Mouse (Mus musculus) olfactory bulb, adult 2 months (tissue): ENCODE data around the gene Helq.

Experiments
- CTCF ChIP-seq: fragments of 200-500 bp; IDR thresholded peaks from 2 replicates; pipeline ENCODE4 v1.5.1; 2012; ENCODE audit warnings: low read depth, mild to moderate bottlenecking, low read length, moderate library complexity; ENCODE audit not compliant: insufficient read depth
- POLR2A ChIP-seq: fragments of 200-500 bp; IDR thresholded peaks from 2 replicates; pipeline ENCODE4 v1.6.1; 2012; ENCODE audit warnings: mild to moderate bottlenecking, low read depth, low read length, moderate library complexity; ENCODE audit not compliant: insufficient read depth

- TF ChIP-seq POLR2A, result no peak
- no peak for TF ChIP-seq CTCF
These were observed 47.6 kb upstream of the Helq start for GRCm38 (mm10) chr5:100845848-100846598.
